Mouse (Mus musculus) spleen, adult 12 weeks (tissue): ENCODE results near the gene Htr1a.

Experiments used
- DNase-seq: peaks from one replicate; pipeline ENCODE4 v3.0.0; 2022; ENCODE audit warnings: low spot score

The Htr1a gene

DNA sequence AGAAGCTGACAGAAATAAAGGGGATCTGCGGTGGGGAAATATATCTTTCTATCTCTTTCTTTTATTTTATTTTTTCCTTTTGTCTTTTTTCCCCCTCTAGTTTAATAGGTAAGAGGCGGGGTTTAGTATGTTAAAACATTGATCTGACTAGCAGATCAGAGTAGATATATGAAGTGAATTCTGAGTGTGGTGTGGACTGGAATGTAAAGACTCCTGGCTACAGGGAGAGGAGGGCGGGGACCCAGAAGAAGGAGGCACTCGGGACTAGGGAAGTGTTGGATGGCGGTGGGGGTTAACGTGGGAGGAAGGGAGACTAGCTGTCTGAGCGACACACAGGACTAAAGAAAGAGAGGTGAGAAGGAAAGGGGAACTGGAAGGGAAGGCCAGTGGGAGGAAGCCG is at the start of gene Htr1a:
Htr1a (plus strand) TSS at position 301 of the 400 bp plus-strand sequence.
- DNase-seq = no peak

GRCm38 (mm10) chr13:105411535-105412326 is 31.7 kb upstream of the Htr1a start:
- DNase-seq = no peak

GRCm38 (mm10) chr13:105412327-105412722 is 31.1 kb upstream of the Htr1a start:
- no peak for DNase-seq

GRCm38 (mm10) chr13:105433141-105433540 is 10.3 kb upstream of the Htr1a start:
- no peak for DNase-seq

DNA sequence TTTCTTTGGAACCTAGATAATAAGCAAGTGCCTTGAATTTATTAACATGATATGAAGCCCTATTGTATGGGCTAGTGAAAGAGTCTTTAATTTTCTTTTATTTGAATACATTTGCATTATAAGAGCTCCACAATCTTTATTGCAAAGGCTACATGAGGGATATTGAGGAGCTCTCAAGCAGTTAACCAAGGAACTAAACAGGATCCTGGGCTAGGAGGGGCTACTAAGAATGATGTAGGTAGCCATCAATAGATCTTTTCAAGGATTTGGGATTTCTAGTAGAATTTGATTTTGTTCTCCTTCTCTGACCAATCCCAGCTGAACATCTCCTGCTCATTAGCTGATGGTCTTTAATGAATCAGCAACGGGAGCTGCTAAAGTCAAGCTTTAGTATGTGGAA is 9.8 kb upstream of the Htr1a start:
- no peak for DNase-seq

- DNase-seq = no peak
Observed at GRCm38 (mm10) chr13:105442576-105442975, 863 bp upstream of the Htr1a start.

GRCm38 (mm10) chr13:105443871-105444237 is 415 bp downstream of the Htr1a start:
- DNase-seq = no peak

- DNase-seq = no peak
Observed at GRCm38 (mm10) chr13:105444238-105444894, 927 bp downstream of the Htr1a start.

DNA sequence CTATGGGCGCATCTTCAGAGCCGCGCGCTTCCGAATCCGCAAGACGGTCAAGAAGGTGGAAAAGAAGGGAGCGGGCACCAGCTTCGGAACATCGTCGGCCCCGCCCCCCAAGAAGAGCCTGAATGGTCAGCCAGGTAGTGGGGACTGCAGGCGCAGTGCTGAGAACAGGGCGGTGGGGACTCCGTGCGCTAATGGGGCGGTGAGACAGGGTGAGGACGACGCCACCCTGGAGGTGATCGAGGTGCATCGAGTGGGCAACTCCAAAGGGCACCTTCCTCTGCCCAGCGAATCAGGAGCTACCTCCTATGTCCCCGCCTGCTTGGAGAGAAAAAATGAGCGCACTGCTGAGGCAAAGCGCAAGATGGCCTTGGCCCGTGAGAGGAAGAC is 1.4 kb downstream of the Htr1a start:
- no peak for DNase-seq

GRCm38 (mm10) chr13:105446239-105446638 is 2.8 kb downstream of the Htr1a start:
- DNase-seq = no peak

- no peak for DNase-seq
Observed at GRCm38 (mm10) chr13:105447695-105448094, 4.3 kb downstream of the Htr1a start.

DNA sequence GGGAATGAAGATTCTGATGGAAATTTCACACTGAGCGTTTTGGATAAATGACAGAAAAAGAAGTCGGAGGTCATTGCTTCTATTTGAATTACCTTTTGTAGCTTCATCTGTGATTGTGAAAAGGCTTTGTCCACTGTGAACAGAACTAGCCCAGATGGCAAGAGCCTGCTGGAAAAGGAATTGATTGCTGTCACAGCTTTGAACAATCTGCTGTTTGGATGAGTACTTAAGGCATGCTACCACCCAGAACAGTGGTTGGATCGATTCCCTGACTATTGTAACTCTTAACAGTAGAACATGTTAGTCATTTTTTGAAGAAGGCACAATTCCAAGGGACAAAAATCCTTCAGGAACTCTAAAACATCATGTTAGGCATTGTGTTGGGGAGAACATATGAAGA is 8.1 kb downstream of the Htr1a start:
- no peak for DNase-seq
